Mouse (Mus musculus): ENCODE results near the gene Tasp1. TPM values are rescaled to one million over a fixed set of nuclear protein-coding genes. Genes with fewer than 3 reads are reported as not detected.

Tasp1 gene
- total RNA-seq, 2 experiments from 2014 or later, result 1.9 to 6.5 TPM

DNA sequence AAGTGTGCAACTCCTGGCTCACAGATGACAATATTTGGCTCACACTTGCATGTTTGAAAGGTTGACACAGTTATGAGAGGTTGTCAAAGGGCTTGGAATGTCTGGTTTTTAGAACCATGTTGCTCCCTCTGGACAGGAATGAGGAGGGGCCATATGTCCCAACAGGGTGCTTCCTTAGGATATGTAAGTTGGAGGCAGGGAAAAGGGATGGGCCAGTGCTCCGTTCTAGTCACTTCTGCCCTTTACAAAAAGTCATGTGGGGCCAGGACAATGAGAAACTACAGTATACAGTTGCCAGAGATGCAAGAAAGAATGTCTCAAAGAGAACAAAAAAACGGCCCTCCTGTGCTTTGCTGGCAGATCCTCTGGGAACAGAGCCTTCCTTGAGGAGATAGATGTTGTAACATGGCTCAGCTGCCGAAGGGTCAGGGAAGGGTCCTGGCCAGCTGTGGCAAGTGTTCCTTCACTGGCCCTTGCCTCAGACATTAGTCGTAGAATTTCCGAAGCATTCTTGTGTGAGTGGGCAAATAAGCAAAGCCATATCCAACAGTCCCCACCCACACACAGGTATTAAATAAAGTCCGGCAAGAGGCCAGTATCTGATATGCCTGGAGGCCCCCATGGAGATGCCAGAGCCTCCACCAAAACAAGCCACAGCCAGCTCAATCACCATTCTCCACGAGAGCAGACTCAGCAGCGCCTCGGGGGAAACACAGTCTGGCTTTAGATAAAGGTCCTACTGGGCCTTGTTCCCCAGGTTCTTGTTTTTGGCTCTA, 274.1 kb downstream of the Tasp1 start:
- ATAC-seq (replicated peaks; ENCODE audit: low FRiP score, poor library complexity, severe bottlenecking), result no peak

DNA sequence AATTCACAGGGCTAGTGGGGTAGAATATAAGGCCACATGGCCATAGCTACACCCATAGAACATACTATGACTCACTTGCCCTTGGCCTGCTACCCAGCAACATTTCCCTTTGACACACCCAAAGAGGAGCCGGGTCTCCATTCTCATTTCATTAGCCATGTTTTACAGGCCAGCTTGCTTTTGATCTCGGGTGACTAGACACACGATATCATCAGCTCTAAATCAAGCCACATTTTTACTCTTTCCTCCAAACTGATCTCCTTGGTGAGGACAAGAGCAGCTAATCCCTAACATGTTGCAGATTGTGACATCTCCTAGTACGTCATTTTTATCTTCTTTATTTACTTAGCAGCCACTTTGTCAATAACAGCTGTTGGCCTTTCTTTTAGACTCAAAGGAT, 277.9 kb downstream of the Tasp1 start:
- no peak for ATAC-seq (replicated peaks; ENCODE audit: low FRiP score, poor library complexity, severe bottlenecking)

DNA sequence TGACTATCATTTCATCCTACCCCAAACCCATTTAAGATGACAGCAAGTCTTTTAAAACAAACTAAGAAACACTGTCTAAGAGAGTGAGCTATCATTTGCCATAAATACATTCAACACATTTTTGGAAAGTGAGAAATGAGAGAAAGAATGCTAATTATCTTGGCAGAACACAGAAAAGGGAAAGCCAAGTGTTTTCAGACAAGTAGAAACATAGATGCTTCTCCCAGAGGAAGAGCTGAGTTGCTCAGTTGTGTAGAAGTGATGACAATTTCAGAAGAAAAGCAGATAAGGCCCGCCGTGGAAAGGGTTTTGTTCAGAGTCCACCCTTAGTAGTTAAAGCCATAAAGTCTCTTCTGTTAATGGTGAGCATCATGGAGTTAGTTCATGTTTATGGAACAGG, 281.7 kb downstream of the Tasp1 start:
- no peak for ATAC-seq (replicated peaks; ENCODE audit: low FRiP score, poor library complexity, severe bottlenecking)

GRCm38 (mm10) chr2:139784465-139784864, 282.1 kb downstream of the Tasp1 start:
- ATAC-seq (replicated peaks; ENCODE audit: low FRiP score, poor library complexity, severe bottlenecking), result no peak

Other genes with a start within 250 kb of the Tasp1 start
- gene Gm17374, start 85.2 kb upstream of the Tasp1 start, total RNA-seq (2015; ENCODE audit: low replicate concordance), result not detected in 2 replicates
- not detected in 2 replicates for gene Gm17374, start 85.2 kb upstream of the Tasp1 start, total RNA-seq (2017; ENCODE audit: low replicate concordance)
- 11.1 and 14.6 TPM in 2 replicates for gene Esf1, start 103.8 kb upstream of the Tasp1 start, total RNA-seq (2015; ENCODE audit: low replicate concordance)
- gene Esf1, start 103.8 kb upstream of the Tasp1 start, total RNA-seq (2017; ENCODE audit: low replicate concordance), result 7.4 and 10.5 TPM in 2 replicates
- gene Ndufaf5, start 103.8 kb upstream of the Tasp1 start, total RNA-seq (2015; ENCODE audit: low replicate concordance), result 0.58 TPM in 1 of 2 replicates, not detected in the other
- 2.4 TPM in 2 replicates for gene Ndufaf5, start 103.8 kb upstream of the Tasp1 start, total RNA-seq (2017; ENCODE audit: low replicate concordance)

Measured in erythroblast, adult 5-6 weeks (primary cell).